Mouse (Mus musculus) limb, embryonic 15.5 days (tissue): ENCODE results near the gene Krtap5-3. TPM values are rescaled to one million over a fixed set of nuclear protein-coding genes. Genes with fewer than 3 reads are reported as not detected.
"Not testable (repeated sequence)": the region's sequence is repeated elsewhere in the genome, so short reads cannot be mapped to it uniquely, and the experiment has no call there.

Source experiments
- ATAC-seq: fragments of 200-750 bp; cut with Nextera tagmentation; 2 replicates; pipeline ENCODE4 v1.8.0; 2017; ENCODE audit warnings: low read depth, moderate TSS enrichment; ENCODE audit not compliant: insufficient number of reproducible peaks, low FRiP score, low TSS enrichment
- H3K27ac ChIP-seq: fragments of 300-500 bp; sonication (generic); 2 replicates; pipeline ENCODE4 v1.5.1; 2015; ENCODE audit warnings: moderate library complexity, mild to moderate bottlenecking, inconsistent platforms
- H3K27me3 ChIP-seq: fragments of 300-500 bp; sonication (generic); 2 replicates; pipeline ENCODE4 v1.6.1; 2015; ENCODE audit warnings: inconsistent platforms
- H3K36me3 ChIP-seq: fragments of 300-500 bp; sonication (generic); 2 replicates; pipeline ENCODE4 v1.6.1; 2015; ENCODE audit warnings: inconsistent platforms
- H3K4me1 ChIP-seq: fragments of 300-500 bp; sonication (generic); 2 replicates; pipeline ENCODE4 v1.6.1; 2015; ENCODE audit warnings: inconsistent platforms
- H3K4me2 ChIP-seq: fragments of 300-500 bp; sonication (generic); 2 replicates; pipeline ENCODE4 v1.6.1; 2015; ENCODE audit warnings: mild to moderate bottlenecking, inconsistent platforms
- H3K4me3 ChIP-seq: fragments of 300-500 bp; sonication (generic); 2 replicates; pipeline ENCODE4 v1.5.1; 2015; ENCODE audit warnings: mild to moderate bottlenecking, inconsistent platforms
- H3K9ac ChIP-seq: fragments of 300-500 bp; sonication (generic); 2 replicates; pipeline ENCODE4 v1.6.1; 2015; ENCODE audit warnings: inconsistent platforms
- H3K9me3 ChIP-seq: fragments of 300-500 bp; sonication (generic); 2 replicates; pipeline ENCODE4 v1.6.1; 2016; ENCODE audit warnings: inconsistent platforms
- WGBS: fragments of 180-500 bp; shearing (Covaris S2); methylation state at CpG from one replicate; pipeline ENCODE4 v1.1.7; 2015; 5-methylcytosine and 5-hydroxymethylcytosine counted together
- polyA plus RNA-seq: library from polyadenylated mRNA; unstranded; fragments of >200 nt; fragmentation: Nextera tagmentation; extraction: Ambion mirVana; gene quantifications from 2 replicates; pipeline ENCODE4 v1.2.1, GENCODE M21; 2015

Gene Krtap5-3
- not detected in 2 replicates for polyA plus RNA-seq

DNA sequence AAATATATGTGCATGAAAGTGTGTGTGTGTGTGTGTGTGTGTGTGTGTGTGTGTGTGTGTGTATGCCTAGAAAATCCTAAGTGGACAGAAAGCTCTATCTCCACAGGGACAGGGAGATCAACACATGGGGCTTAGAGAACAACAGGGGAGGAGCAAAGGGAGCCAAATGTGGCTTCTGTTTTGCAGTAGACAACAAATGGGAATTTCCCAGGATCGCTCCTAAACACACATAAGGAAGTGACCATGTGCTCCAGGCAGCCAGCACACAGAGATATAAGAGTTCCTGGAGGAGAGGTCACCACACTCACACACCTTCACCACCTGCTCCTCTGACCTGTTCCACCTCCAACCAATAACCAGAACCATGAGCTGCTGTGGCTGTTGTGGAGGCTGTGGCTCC, at the start of gene Krtap5-3:
TSS of gene Krtap5-3 (plus strand) at position 301 of the 400 bp plus-strand sequence.
- Histone ChIP-seq H3K4me2 (no peak within 1 kb of the TSS), H3K4me1 (no peaks in the 10 kb centered on the region), H3K9ac (no peak within 1 kb of the TSS), H3K27me3 (no peaks in the 10 kb centered on the region), H3K27ac (no peak within 1 kb of the TSS), H3K4me3 (no peak within 1 kb of the TSS), H3K9me3 (no peaks in the 10 kb centered on the region), H3K36me3 (no peaks in the 10 kb centered on the region)
- WGBS, result 41% methylated on average over 1 of the region's 1 CpGs
- no peak for ATAC-seq

DNA sequence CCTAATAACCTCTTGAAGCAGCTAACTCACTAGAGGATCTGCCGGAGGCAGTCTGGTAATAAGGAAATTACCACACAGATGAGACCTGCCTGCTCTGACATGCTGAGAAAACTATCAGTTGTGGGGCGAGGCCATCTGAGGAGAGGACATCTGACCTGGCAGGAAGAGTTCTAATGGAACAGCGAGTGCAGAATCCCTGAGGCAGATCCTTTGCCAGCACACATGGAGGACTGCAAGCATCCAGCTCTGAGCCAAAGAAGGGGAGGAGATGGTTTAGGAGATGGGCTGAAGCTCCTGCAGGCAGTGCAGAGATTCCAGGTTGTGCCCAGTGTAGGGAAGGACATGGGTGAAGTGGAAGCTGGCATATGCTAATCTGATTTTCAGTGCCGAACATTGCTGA, 49.0 kb upstream of the Krtap5-3 start:
- 77% methylated on average over 4 of the region's 4 CpGs for WGBS

DNA sequence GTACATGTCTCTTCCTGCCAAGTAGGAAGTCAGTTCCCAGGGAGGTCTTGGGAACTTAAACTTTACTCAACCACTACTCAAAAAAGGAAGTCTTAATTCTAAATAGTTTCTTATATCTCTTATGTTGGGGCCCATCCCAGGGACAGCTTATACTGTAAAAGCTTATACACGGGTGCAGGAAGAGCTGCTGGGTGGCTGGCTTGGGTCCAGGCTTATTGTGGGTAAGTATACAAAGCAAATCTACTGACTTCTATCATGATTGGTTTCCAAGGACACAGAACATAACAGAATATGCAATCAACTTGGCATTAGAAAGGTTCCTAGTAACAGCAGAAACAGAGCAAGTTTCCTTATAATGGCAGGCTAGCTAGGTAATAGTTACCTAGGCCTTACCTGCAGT, 45.9 kb upstream of the Krtap5-3 start:
- Histone ChIP-seq H3K4me2 (no peak overlapping the region), H3K27ac (no peak overlapping the region), H3K9me3 (no peaks in the 10 kb centered on the region), H3K36me3 (no peaks in the 10 kb centered on the region), H3K27me3 (no peaks in the 10 kb centered on the region), H3K4me3 (no peak overlapping the region), H3K4me1 (no peaks in the 10 kb centered on the region), H3K9ac (no peak overlapping the region)
- 64% methylated on average over 1 of the region's 1 CpGs for WGBS
- no peak for ATAC-seq

More for the DNA sequence above, 49.0 kb upstream of the Krtap5-3 start:
- ATAC-seq, result no peak
- Histone ChIP-seq H3K9ac (no peak overlapping the region), H3K4me3 (no peak overlapping the region), H3K4me1 (no peaks in the 10 kb centered on the region), H3K36me3 (no peaks in the 10 kb centered on the region), H3K9me3 (no peaks in the 10 kb centered on the region), H3K4me2 (no peak overlapping the region), H3K27me3 (no peaks in the 10 kb centered on the region; the same call in 1 of the 2 replicates), H3K27ac (no peak overlapping the region)

DNA sequence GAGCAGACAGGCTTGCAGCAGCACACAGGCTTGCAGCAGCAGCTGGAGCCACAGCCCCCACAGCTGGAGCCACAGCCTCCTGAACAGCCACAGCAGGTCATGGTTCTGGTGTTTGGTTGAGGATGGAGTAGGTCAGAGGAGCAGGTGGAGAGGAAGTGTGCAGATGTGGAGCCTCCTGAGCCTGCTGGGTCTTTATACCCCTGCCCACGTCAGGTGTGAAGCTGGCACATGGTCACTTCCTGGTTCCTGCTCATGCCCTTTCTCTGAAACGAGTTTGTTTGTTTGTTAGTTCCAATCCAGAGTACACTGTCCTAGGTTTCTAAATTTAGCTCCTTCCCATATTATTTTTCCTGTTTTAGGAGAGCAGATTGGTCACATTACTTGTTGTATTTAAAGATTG, 44.2 kb upstream of the Krtap5-3 start, which contains the start of gene Gm29735:
TSS of gene Gm29735 (minus strand) at position 101 of the 400 bp plus-strand sequence.
- H3K27ac ChIP-seq, H3K36me3 ChIP-seq, H3K4me2 ChIP-seq, H3K27me3 ChIP-seq, H3K9me3 ChIP-seq, ATAC-seq, H3K4me3 ChIP-seq, H3K9ac ChIP-seq, H3K4me1 ChIP-seq: not testable (repeated sequence)
- WGBS, result 42% methylated on average over 2 of the region's 2 CpGs

DNA sequence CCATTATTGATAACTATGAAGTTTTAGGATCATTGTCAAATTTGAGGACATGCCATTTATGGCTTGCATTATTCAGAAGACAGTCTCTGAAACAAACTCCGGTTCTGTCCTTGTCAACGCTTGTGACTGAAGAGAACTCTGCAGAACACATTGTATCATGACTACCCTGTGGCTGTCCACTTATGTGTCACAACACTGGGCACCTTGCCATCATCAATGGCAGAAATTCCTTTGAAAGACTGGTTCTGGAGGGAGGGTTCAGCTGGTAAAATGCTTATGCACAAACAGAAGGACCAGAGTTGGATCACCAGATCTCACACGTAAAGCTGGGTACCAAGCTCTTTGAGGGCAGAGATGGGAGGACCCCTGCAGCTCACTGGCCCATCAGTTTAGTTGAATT, 41.8 kb upstream of the Krtap5-3 start:
- Histone ChIP-seq H3K4me1 (no peaks in the 10 kb centered on the region), H3K9ac (no peak overlapping the region)
- WGBS, result 83% methylated on average over 3 of the region's 3 CpGs

DNA sequence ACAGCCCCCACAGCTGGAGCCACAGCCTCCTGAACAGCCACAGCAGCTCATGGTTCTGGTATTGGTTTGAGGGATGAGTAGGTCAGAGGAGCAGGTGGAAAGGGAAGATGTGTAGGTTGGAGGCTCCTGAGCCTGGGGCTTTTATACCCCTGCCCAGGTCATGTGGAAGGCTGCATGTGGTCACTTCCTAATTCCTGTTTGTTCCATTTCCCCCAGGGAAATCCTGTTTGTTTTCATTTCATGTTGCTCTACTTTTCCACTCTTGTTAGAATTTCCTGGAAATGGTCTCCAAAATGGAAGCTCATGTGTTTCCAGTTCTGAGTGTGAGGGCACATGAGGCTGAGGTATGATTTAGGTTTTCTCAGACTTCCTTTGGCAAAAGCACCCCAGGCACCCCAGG, 35.5 kb upstream of the Krtap5-3 start, which contains the start of gene Gm4553:
TSS of gene Gm4553 (minus strand) at position 101 of the 400 bp plus-strand sequence.
- not testable (repeated sequence) for ATAC-seq, H3K9me3 ChIP-seq, H3K4me1 ChIP-seq, H3K27ac ChIP-seq, H3K9ac ChIP-seq, H3K27me3 ChIP-seq, H3K4me2 ChIP-seq, H3K36me3 ChIP-seq, H3K4me3 ChIP-seq

More for the DNA sequence above, 41.8 kb upstream of the Krtap5-3 start:
- Histone ChIP-seq H3K9me3 (no peaks in the 10 kb centered on the region), H3K27me3 (no peaks in the 10 kb centered on the region), H3K36me3 (no peaks in the 10 kb centered on the region), H3K27ac (no peak overlapping the region), H3K4me2 (no peak overlapping the region), H3K4me3 (no peak overlapping the region)
- no peak for ATAC-seq

DNA sequence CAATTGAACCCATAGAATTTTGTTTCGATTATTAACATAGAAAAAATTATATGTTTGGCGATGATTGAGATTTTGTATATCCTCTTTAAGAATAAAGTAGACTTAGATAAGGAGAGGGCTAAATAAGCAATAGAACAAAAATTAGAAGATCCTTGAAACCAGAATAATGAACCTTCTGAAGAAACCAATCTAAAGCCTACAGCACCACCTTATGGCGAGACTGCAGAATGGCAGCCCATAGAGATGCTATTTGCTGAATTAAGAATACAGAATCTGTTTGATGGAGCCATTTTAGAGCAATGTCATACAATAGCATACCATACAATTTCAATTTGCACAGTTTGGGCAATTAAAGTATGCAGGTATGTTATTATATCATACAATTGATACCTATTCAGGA, 31.3 kb upstream of the Krtap5-3 start:
- no peak overlapping the region for H3K4me3 ChIP-seq
- H3K27ac ChIP-seq, result no peak overlapping the region
- no peaks in the 10 kb centered on the region for H3K36me3 ChIP-seq
- no peak overlapping the region for H3K9ac ChIP-seq
- ATAC-seq, result no peak
- H3K27me3 ChIP-seq, result no peaks in the 10 kb centered on the region
- no peaks in the 10 kb centered on the region for H3K9me3 ChIP-seq
- H3K4me2 ChIP-seq, result no peak overlapping the region
- no peaks in the 10 kb centered on the region for H3K4me1 ChIP-seq
- 45% methylated on average over 3 of the region's 3 CpGs for WGBS

DNA sequence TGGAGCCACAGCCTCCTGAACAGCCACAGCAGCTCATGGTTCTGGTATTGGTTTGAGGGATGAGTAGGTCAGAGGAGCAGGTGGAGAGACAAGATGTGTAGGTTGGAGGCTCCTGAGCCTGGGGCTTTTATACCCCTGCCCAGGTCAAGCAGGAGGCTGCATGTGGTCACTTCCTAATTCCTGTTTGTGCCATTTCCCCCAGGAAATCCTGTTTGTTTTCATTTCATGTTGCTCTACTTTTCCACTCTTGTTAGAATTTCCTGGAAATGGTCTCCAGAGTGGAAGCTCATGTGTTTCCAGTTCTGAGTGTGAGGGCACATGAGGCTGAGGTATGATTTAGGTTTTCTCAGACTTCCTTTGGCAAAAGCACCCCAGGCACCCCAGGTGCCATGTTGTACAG, 25.3 kb upstream of the Krtap5-3 start, which contains the start of gene Krtap5-2:
TSS of gene Krtap5-2 (minus strand) at position 101 of the 400 bp plus-strand sequence.
- not testable (repeated sequence) for ATAC-seq, H3K9ac ChIP-seq, H3K9me3 ChIP-seq, H3K4me1 ChIP-seq, H3K27me3 ChIP-seq, H3K36me3 ChIP-seq, H3K4me3 ChIP-seq, H3K4me2 ChIP-seq, H3K27ac ChIP-seq

DNA sequence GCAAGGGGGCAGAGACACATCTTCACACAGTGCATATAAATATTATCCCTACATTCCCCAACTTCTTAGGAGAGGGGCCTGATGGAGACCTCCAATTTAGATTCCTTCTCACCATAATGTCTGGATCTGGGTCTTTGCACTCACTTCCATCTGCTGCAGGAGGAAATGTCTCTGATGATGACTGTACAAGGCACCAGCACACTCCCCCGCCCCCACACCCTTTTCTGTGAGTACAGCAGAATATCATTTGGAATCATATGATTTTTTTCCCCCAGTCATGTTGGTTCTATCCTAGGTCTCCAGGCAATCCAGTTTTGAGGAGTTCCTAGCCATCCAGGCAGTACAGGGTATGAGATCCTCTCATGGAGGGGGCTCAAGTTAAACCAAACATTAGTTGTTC, 22.5 kb upstream of the Krtap5-3 start:
- ATAC-seq, result no peak
- H3K36me3 ChIP-seq, result no peaks in the 10 kb centered on the region
- H3K27ac ChIP-seq, result no peak overlapping the region
- H3K9me3 ChIP-seq, result no peaks in the 10 kb centered on the region
- no peak overlapping the region for H3K4me3 ChIP-seq
- no peaks in the 10 kb centered on the region for H3K27me3 ChIP-seq
- 83% methylated on average over 1 of the region's 1 CpGs for WGBS
- no peaks in the 10 kb centered on the region for H3K4me1 ChIP-seq
- no peak overlapping the region for H3K9ac ChIP-seq
- H3K4me2 ChIP-seq, result no peak overlapping the region

DNA sequence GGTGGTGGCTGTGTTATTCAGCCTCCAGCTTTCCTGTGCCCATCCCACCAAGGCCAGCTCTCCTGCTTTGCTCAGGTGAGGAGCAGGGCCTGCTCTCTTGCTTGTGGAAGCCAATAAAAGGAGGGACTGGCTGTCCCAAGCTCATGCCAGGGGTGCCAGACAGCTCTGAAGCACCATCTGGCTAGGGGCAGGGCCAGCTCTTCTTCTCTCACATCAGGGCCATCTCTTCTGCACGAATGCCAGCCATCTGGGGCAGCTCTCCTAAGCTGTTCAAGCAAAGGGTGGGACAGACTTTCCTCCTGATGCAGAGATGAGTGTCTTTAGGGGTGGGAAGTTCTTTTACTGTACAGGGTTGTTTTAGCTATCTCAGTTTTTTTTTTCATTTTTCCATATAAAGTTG, 20.1 kb upstream of the Krtap5-3 start:
- no peak overlapping the region for H3K27ac ChIP-seq
- H3K4me3 ChIP-seq, result no peak overlapping the region
- H3K36me3 ChIP-seq, result no peaks in the 10 kb centered on the region
- H3K27me3 ChIP-seq, result no peaks in the 10 kb centered on the region
- no peaks in the 10 kb centered on the region for H3K4me1 ChIP-seq
- no peak for ATAC-seq
- WGBS, result 47% methylated on average over 1 of the region's 1 CpGs
- no peak overlapping the region for H3K9ac ChIP-seq
- H3K9me3 ChIP-seq, result no peaks in the 10 kb centered on the region
- no peak overlapping the region for H3K4me2 ChIP-seq

DNA sequence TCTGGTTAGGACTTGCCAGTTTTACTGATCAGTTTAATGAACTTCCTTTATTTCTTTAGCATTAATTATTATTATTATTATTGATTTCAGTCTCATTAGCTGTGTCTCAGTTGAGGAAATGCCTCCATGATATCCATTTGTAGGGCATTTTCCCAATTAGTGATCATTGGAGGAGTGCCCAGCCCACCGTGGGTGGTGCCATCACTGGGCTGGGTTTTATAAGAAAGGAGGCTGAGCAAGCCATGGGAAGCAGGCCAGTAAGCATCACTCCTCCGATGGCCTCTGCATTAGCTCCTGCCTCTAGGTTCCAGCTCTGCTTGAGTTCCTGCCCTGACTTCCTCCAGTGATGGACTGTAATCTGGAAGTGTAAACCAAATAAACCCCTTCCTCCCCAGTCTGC, 13.0 kb upstream of the Krtap5-3 start:
- Histone ChIP-seq H3K36me3 (no peaks in the 10 kb centered on the region), H3K27me3 (no peaks in the 10 kb centered on the region), H3K4me1 (no peaks in the 10 kb centered on the region), H3K4me3 (no peak overlapping the region), H3K9ac (no peak overlapping the region), H3K4me2 (no peak overlapping the region), H3K27ac (no peak overlapping the region), H3K9me3 (no peaks in the 10 kb centered on the region)
- no peak for ATAC-seq
- 54% methylated on average over 2 of the region's 2 CpGs for WGBS

DNA sequence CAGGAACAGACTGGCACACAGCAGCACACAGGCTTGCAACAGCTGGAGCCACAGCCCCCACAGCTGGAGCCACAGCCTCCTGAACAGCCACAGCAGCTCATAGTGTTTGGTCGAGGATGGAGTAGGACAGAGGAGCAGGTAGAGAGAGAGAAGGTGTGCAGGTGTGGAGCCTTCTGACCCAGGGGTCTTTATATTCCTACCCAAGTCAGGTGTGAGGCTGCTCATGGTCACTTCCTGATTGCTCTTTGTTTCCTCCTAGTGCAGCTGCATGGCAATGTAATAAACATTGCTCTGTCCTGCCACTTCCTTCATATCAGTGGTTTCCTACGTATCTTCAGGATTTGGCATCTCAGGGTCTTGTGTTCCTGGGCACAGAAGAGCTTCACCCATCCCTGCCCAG, 10.9 kb upstream of the Krtap5-3 start, which contains the start of gene Gm10153:
TSS of gene Gm10153 (minus strand) at position 101 of the 400 bp plus-strand sequence.
- 36% methylated on average over 2 of the region's 2 CpGs for WGBS
- ATAC-seq, result no peak

DNA sequence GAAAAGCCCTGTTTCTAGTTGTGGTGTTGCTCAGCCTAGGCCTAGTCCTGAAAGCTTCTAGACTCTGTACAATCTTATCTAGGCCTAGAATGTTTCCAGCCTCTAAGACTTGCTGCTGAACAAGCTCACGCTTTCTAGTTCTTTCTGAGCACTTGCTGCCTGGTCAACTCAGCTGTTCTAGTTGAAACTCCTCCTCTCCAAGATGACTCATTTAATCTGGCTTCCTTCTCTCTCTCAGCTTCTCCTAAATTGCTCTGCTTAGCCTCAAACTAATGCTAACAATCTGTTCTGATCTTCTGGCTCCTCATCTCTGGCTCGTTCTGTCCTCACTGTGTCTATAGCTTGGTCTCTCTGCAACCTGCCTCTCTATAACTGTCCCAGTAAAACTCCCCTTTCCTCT, 2.4 kb upstream of the Krtap5-3 start:
- H3K9ac ChIP-seq, result no peak overlapping the region
- H3K4me2 ChIP-seq, result no peak overlapping the region
- no peaks in the 10 kb centered on the region for H3K27me3 ChIP-seq
- 82% methylated on average over 2 of the region's 2 CpGs for WGBS
- no peaks in the 10 kb centered on the region for H3K4me1 ChIP-seq
- no peaks in the 10 kb centered on the region for H3K9me3 ChIP-seq
- no peak for ATAC-seq
- H3K27ac ChIP-seq, result no peak overlapping the region
- no peak overlapping the region for H3K4me3 ChIP-seq
- H3K36me3 ChIP-seq, result no peaks in the 10 kb centered on the region

More for the DNA sequence above, 10.9 kb upstream of the Krtap5-3 start, which contains the start of gene Gm10153:
- Histone ChIP-seq H3K9me3 (no peaks in the 10 kb centered on the region), H3K4me2 (no peak within 1 kb of the TSS), H3K27me3 (no peaks in the 10 kb centered on the region), H3K9ac (no peak within 1 kb of the TSS), H3K4me3 (no peak within 1 kb of the TSS), H3K4me1 (no peaks in the 10 kb centered on the region), H3K27ac (no peak within 1 kb of the TSS), H3K36me3 (no peaks in the 10 kb centered on the region)
